Mouse (Mus musculus) kidney, adult 2 months (tissue): ENCODE measurements around the gene Relb.
A peak's percentile ranks its signal among the peaks of the same experiment; 100 is the strongest.

Source experiments
- CTCF ChIP-seq: fragments of 200-500 bp; conservative IDR thresholded peaks from 2 replicates; pipeline ENCODE4 v1.5.1; 2011; ENCODE audit warnings: low read depth, mild to moderate bottlenecking, control low read depth, low read length, moderate library complexity, mixed read lengths; ENCODE audit not compliant: insufficient read depth, insufficient read length
- POLR2A ChIP-seq: fragments of 200-500 bp; IDR thresholded peaks from one replicate; pipeline ENCODE4 v1.6.1; 2011; ENCODE audit warnings: low read depth, low read length, control low read depth

GRCm38 (mm10) chr7:19589207-19589606 is 40.0 kb downstream of the Relb start:
- no peak for TF ChIP-seq POLR2A
- TF ChIP-seq CTCF, result peak; percentile 62
